Mouse (Mus musculus) adrenal gland, adult 18-20 months (tissue): ENCODE measurements at regions not wholly inside any gene's neighbourhood (a gene's known extent, or its start where the extent isn't known, plus 50 kb on each side); places are given as distances from the start of the nearest gene placed in this dataset.

Source experiments
- DNase-seq, 2 experiments: peaks; one replicate each; pipeline ENCODE4 v3.0.0; 2021 to 2022; ENCODE audit warnings: low spot score in 2 of 2

GRCm38 (mm10) chr8:79587258-79587657 is 52.2 kb upstream of the Otud4 start:
- peak; percentile 13 to 36 for DNase-seq

- DNase-seq = peak; percentile 22 to 43
Observed at GRCm38 (mm10) chr8:79584966-79585365, 54.5 kb upstream of the Otud4 start.

- DNase-seq = no peak
Observed at GRCm38 (mm10) chr8:79583326-79583725, 56.1 kb upstream of the Otud4 start.

- DNase-seq = no peak
Observed at GRCm38 (mm10) chr8:79582195-79582594, 57.2 kb upstream of the Otud4 start.

- DNase-seq = no peak
Observed at GRCm38 (mm10) chr8:79576086-79576485, 63.3 kb upstream of the Otud4 start.

GRCm38 (mm10) chr8:79575175-79575734 is 64.2 kb upstream of the Otud4 start:
- DNase-seq = no peak

- DNase-seq = no peak
Observed at GRCm38 (mm10) chr8:79573491-79573890, 65.9 kb upstream of the Otud4 start.

GRCm38 (mm10) chr8:79572526-79572925 is 66.9 kb upstream of the Otud4 start:
- DNase-seq = no peak

- no peak for DNase-seq
Observed at GRCm38 (mm10) chr8:79563101-79563500, 76.3 kb upstream of the Otud4 start.

- no peak for DNase-seq
Observed at GRCm38 (mm10) chr8:79562669-79563068, 76.7 kb upstream of the Otud4 start.

GRCm38 (mm10) chr8:79562071-79562581 is 77.3 kb upstream of the Otud4 start:
- DNase-seq = no peak

GRCm38 (mm10) chr8:79561269-79562063 is 78.0 kb upstream of the Otud4 start:
- DNase-seq = no peak

- DNase-seq = peak; percentile 50 to 62
Observed at GRCm38 (mm10) chr8:79559516-79559915, 79.9 kb upstream of the Otud4 start.

GRCm38 (mm10) chr8:79554311-79554710 is 85.1 kb upstream of the Otud4 start:
- no peak for DNase-seq

GRCm38 (mm10) chr8:79550151-79550550 is 89.3 kb upstream of the Otud4 start:
- DNase-seq = no peak

- peak in 1 of 2 experiments; percentile 21 for DNase-seq
Observed at GRCm38 (mm10) chr8:79548156-79548555, 91.3 kb upstream of the Otud4 start.

- DNase-seq = no peak
Observed at GRCm38 (mm10) chr8:79545866-79546373, 93.5 kb upstream of the Otud4 start.

GRCm38 (mm10) chr8:79542461-79542860 is 97.0 kb upstream of the Otud4 start:
- no peak for DNase-seq

GRCm38 (mm10) chr8:79540053-79540452 is 99.4 kb upstream of the Otud4 start:
- no peak for DNase-seq

- no peak for DNase-seq
Observed at GRCm38 (mm10) chr8:79534271-79534889, 105.0 kb upstream of the Otud4 start.

GRCm38 (mm10) chr8:79529556-79529955 is 109.9 kb upstream of the Otud4 start:
- peak; percentile 40 to 43 for DNase-seq

- DNase-seq = no peak
Observed at GRCm38 (mm10) chr8:79522040-79522439, 117.4 kb upstream of the Otud4 start.
